Mouse (Mus musculus): ENCODE results near the gene Cep72.

DNA sequence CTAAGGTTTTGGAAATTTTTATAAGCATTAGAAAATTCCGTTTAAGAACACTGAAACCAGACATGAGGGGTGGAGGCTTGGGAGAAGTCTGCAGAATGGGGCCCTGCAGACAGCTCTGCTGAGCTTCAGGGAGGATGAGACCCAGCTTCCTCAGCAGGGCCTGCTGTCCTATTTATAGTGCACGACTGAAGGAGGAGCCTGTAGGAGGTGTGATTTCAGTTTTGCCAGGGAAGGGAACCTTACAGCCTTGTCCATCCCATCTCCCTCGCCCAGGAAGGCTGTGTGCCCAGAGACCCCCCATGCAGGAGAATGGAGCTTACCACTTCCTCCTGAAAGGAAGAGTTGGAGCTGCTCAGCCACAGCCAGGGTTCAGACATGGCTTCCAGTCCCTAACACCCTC lies 51.4 kb downstream of the Cep72 start:
- TF ChIP-seq CTCF (conservative IDR thresholded peaks at IDR 0.05 in 1 of 2, IDR thresholded peaks at IDR 0.05 in 1 of 2; ENCODE audit: low read depth in 2 of 2, low read length in 2 of 2) (no peak), MYC (IDR thresholded peaks at IDR 0.05; ENCODE audit: low read depth, low read length) (no peak), RAD21 (IDR thresholded peaks at IDR 0.05; ENCODE audit: low read depth, low read length) (no peak), POLR2A (IDR thresholded peaks at IDR 0.05; ENCODE audit: low read depth, low read length) (no peak), ZNF384 (IDR thresholded peaks at IDR 0.05; ENCODE audit: low read depth, low read length) (no peak)
